Mouse (Mus musculus) embryo, embryonic 11 days (tissue): ENCODE data around the gene Prex1.
A peak's percentile ranks its signal among the peaks of the same experiment; 100 is the strongest.

Experiments
- DNase-seq: peaks from one replicate; pipeline ENCODE4 v3.0.0-alpha.2; 2015

Prex1 gene

DNA sequence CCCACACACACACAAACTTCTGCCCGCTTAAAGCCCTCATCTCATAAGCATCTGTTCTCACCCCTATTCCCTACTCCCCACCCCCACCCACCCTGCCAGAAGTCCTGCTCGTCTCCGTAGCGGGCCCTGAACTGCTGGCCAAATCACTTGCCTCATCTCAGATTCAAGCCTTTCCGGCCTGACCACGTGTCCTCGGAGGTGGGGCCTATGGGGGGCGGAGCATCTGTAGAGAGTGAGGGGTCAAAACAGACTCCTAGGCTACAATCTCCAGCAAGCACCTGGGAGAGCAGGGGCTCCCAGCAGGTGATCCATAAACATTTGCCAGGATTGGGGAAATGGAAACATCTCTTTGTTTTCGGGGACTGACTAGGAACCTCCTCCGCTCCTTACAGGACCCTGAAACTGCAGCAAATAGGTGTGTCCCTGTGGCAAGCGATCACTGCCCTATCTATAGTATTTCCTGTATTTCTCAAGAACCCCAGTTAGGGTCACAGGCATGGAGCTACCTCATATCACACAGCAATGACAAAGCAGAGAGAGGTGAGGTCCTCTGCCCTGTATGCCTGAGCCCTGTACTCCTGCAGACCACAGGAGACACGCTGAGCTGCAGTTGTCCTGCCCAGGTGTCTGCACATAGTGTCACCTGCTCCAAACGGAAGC, 29.6 kb downstream of the Prex1 start:
- DNase-seq = peak; percentile 74

- DNase-seq = no peak
Observed at GRCm38 (mm10) chr2:166682866-166683265, 30.8 kb downstream of the Prex1 start.

DNA sequence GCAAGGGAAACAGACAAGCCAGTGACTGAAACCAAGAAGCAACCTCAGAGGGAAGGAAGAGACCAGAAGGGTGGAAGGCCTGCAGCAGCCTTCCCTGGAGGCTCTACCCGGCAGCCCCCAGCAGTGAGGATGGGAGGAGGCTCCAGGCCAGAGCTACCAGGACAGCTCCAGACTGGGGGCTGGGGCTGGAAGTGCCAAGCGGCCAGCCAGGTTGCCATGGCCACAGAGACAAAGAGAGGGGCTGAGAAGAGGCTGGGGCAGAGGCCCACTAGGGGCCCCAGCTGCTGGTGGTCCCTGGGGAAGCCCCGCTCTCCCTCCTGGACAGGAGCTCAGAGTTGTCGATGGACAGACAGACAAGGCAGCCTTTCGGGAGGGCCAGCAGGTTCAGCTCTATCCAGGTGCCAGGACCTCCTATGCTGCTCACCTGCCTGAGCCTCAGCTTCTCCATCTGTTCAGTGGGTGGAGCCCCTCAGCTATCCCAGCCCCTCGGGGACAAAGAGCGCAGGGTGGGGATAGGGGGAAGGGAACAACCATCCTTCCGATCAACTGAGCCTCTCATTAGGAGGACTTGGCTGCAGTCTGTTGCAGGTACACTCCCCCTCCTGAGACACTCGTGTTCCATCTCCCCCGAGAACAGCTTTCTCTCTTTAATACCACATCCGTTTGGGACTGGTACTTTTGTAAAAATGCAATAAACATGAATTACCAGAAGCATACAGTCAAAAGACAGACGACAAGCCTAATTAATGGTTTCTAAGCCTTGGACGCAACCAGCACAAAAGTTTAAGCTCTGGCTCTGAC, 34.5 kb downstream of the Prex1 start:
- peak; percentile 80 for DNase-seq

DNA sequence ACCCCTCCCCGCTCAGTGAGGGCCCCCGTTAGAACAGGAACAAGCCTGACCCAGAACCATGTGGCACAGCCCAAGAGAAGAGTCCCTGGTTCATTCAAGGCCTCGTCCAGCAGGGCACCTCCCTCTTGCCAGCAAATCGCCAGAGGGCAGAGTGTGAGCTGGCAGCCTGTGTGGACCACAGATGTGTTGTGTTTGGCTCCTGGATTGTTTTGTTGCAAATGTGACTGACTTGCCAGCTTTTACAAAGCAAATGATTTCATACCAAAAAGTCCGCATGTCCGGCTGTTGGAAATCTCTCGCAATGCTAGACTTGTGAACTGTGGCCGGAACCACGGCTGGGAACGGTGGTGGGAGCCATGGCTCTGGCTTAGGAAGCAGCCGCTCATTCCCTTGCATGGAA, 36.7 kb downstream of the Prex1 start:
- DNase-seq = no peak

DNA sequence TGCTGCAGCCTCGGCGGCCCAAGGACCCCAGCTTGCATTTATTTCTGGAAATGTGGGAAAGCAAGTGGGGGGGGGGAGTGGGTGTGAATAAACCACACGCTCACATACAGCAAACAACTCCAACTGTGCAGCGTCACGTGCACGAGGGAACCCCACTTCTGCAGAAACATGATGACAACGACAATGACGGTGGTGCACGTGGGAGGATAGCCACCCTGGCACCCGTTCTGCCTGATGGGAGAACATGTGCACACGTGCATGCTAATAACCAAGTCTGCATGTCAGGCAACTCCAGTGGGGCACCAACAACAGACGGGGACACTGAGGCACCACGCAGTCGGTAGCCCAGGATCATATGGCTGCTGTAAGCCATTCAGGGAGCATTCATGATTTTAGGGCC, 37.1 kb downstream of the Prex1 start:
- no peak for DNase-seq

- DNase-seq = no peak
Observed at GRCm38 (mm10) chr2:166675588-166676444, 37.8 kb downstream of the Prex1 start.

DNA sequence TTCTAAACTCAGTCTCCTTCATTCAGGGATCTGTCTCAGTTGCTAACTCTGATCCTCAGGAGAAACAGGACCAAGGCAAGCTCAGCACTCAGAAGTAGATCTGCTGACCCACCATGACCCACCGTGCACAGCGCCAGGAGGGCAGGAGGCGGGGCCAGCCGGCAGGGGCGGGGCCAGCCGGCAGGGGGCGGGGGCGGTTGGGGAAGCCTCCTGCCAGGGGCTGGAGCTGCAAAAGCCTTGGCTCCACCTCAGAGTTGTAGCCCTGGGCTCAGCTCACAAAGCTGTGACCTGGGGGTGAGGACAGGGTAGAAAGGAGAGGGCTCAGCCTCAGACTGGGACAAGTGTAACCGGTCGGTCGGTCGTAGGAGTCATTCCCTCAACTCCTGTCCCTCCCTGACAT, 38.9 kb downstream of the Prex1 start:
- peak; percentile 60 for DNase-seq

DNA sequence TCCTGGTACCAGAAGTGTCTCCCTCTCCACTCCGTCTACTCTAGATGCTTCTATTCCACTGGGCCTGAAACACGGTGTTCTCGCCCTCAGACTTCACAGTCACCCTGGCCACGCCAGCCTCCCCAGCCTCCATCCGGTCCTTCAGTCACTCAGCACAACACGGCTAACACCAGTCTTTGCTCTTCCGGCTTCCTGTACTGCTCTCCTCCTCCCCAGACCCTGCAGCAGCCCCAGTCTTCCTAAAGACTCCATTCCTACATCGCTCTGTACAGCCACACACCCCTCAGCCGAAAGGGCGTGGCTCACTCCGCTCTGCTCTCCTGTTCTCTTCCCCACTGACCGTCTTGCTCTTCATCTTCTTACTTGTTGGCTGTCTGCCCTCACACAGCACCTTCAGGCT, 39.7 kb downstream of the Prex1 start:
- DNase-seq = no peak

DNA sequence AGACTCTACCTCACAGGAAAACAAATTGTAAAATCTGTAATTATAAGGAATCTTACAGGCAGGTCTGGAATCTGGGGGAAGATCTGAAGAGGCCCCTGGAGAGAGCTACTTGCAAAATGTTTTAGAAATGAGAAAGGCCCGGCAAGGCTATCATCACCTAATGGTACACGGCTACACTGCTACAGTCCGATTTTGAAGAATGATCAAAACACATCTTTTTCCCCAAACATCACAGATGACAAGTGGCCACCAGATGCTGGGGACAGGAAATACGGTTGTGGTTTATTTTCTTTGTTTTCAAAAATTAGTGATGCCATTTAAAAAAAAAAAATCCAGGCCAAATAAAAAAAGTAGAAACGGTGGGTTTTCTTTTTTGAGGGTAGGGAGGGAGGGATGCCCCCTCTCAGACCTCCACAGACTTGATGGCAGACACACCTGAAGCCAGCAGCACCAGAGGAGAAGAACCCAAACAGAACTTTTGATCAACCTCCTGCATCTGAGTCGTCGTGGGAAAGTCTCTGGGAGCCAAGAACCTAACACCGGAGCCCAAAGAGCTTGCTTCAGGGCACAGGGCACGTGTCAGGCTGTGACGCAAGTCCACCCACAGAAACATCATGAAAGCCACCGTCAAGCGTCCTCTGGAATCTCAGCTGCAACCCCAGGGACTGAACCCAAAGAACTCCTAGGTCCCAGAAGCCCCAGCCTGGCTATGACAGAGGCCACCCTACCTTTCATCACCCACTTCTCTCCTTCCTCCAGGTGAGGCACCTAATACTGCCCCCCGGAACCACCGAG, 41.3 kb downstream of the Prex1 start:
- DNase-seq = no peak

DNA sequence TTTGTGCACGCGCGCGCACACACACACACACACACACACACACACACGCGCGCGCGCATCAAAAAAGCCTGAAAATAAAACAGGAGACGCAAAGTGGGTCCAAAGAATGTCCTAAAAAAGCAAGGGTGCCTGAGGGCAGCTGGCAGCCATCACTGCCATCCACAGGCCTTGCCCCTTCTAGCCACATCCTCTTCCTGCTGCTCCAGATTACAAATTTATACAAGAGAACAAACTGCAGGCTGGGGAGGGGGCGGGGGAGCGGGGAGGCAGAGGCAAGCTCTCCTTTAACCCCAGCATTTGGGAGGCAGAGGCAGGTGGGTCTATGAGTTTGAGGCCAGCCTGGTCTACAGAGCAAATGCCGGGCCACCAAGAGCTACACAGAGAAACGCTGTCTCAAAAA, 42.0 kb downstream of the Prex1 start:
- DNase-seq = no peak

GRCm38 (mm10) chr2:166671019-166671418, 42.6 kb downstream of the Prex1 start:
- peak; percentile 79 for DNase-seq

DNA sequence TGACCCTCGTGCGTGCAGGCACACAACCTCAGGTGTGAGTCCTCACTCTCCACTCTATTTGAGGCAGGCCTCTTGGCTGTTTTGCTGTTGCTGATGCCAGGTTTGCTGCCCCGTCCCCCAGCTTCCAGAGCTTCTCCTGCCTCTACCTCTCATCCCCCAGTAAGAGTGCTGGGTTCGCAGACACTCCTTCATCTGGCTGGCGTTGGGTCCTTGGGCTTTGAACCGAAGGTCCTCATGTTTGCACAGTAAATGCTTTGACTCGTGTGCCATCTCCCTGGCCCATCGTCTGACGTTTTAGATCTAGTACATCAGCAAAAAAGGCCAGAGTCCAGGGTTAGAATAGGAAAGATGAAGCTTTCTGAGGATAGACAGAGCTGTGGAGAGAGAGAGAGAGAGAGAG, 43.7 kb downstream of the Prex1 start:
- DNase-seq = no peak

GRCm38 (mm10) chr2:166667790-166668695, 45.6 kb downstream of the Prex1 start:
- DNase-seq = no peak

- DNase-seq = no peak
Observed at GRCm38 (mm10) chr2:166666175-166666574, 47.5 kb downstream of the Prex1 start.

DNA sequence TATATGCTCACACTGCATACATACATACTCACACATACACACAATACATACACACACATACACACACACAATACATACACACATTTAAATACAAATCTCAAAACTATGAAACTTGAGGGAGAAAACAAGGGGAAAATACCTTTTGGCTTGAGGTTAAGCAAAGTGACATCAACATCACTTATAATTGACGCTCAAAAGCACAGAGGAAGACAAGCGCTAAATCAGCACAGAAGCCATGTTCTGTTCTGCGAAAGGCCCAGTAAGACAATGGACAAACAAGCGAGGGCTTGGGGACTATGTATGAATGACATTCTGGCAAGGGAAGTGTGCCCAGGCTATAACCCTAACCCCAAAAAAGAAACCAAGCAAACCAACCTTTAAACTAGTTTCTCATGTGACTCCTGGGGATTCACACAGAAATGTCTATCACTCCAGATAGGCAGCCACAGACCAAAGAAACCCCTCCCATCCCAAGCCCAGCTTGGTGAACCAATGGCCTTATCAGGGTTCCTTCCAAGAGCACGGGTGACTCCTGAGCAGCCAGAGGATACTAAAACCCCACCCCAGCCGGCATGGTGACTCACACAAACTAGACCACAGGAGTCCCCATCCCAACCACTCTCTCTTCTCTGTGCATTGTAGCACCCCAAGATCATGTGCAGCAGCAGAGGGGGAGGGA, 48.2 kb downstream of the Prex1 start:
- DNase-seq = no peak

DNA sequence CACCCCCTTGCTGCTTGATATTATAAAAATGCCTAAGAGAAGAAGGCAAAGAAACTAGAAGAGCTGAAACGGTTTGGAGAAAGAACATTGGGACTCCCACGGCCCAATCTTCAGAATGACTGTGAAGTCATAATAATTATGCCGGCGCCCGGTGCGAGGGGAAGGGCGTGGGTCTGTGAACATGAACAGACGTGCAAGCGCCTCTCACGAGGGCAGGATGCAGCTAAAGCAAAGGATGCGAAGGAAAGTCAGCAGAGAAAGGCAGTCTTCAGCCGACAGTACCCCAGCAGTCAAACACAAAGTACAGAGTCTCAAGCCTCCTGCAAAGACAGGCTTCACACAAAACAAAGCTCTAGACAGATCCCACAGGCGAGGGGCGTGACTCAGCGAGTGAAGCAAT, 49.1 kb downstream of the Prex1 start:
- no peak for DNase-seq

- peak; percentile 52 for DNase-seq
Observed at GRCm38 (mm10) chr2:166663250-166663961, 50.2 kb downstream of the Prex1 start.

- DNase-seq = no peak
Observed at GRCm38 (mm10) chr2:166662595-166663160, 51.0 kb downstream of the Prex1 start.

- DNase-seq = no peak
Observed at GRCm38 (mm10) chr2:166661971-166662370, 51.7 kb downstream of the Prex1 start.

- no peak for DNase-seq
Observed at GRCm38 (mm10) chr2:166661498-166661897, 52.1 kb downstream of the Prex1 start.
